Mouse (Mus musculus): ENCODE data around the gene Zer1. TPM values are rescaled to one million over a fixed set of nuclear protein-coding genes. Genes with fewer than 3 reads are reported as not detected.

The Zer1 gene
- polyA plus RNA-seq, 1 experiment from 2014 or later = 2.6 TPM

- Histone ChIP-seq H3K4me3 (ENCODE audit: low read depth, low read length) (peak overlapping the region; percentile 52), H3K9me3 (ENCODE audit: control insufficient read depth) (no peaks in the 10 kb centered on the region), H3K9ac (ENCODE audit: low read depth, low read length) (peak overlapping the region; percentile 64), H3K27ac (ENCODE audit: low read depth, low read length) (peak overlapping the region; percentile 90), H3K27me3 (replicated peaks; ENCODE audit: control insufficient read depth, insufficient read depth, low read length) (no peaks in the 10 kb centered on the region), H3K36me3 (ENCODE audit: control insufficient read depth, insufficient read depth) (no peaks in the 10 kb centered on the region), H3K4me1 (replicated peaks; ENCODE audit: control insufficient read depth, insufficient read depth, low read length) (peaks cover 11% of the 10 kb centered on the region; the same call in 1 of the 2 replicates), H3K4me2 (replicated peaks; ENCODE audit: low read depth) (peak overlapping the region; percentile 88)
- peak; percentile 53 for ATAC-seq
- under 1% methylated on average over 40 of the region's 40 CpGs for WGBS
- peak; percentile 28; the same call in 1 of the 2 replicates for TF ChIP-seq CTCF (IDR thresholded peaks at IDR 0.05; ENCODE audit: low read depth)
These were observed 61.9 kb downstream of the Zer1 start for GRCm38 (mm10) chr2:30062249-30063093.

- Histone ChIP-seq H3K9ac (ENCODE audit: low read depth, low read length) (peak overlapping the region; percentile 64), H3K27me3 (replicated peaks; ENCODE audit: control insufficient read depth, insufficient read depth, low read length) (no peaks in the 10 kb centered on the region), H3K4me2 (replicated peaks; ENCODE audit: low read depth) (peak overlapping the region; percentile 88), H3K27ac (ENCODE audit: low read depth, low read length) (peak overlapping the region; percentile 90), H3K4me3 (ENCODE audit: low read depth, low read length) (peak overlapping the region; percentile 52), H3K9me3 (ENCODE audit: control insufficient read depth) (no peaks in the 10 kb centered on the region), H3K36me3 (ENCODE audit: control insufficient read depth, insufficient read depth) (no peaks in the 10 kb centered on the region), H3K4me1 (replicated peaks; ENCODE audit: control insufficient read depth, insufficient read depth, low read length) (0 out of 2 replicates have a peak, but pooled peaks cover 10% of the 10 kb centered on the region)
- ATAC-seq = no peak
- 6% methylated on average over 36 of the region's 37 CpGs for WGBS
- TF ChIP-seq CTCF (IDR thresholded peaks at IDR 0.05; ENCODE audit: low read depth) = no peak
These were observed 62.9 kb downstream of the Zer1 start for GRCm38 (mm10) chr2:30061215-30062166.

GRCm38 (mm10) chr2:30058418-30058817 lies 66.0 kb downstream of the Zer1 start:
- no peak overlapping the region for H3K4me2 ChIP-seq (replicated peaks; ENCODE audit: low read depth)
- no peaks in the 10 kb centered on the region for H3K27me3 ChIP-seq (replicated peaks; ENCODE audit: control insufficient read depth, insufficient read depth, low read length)
- no peak overlapping the region for H3K9ac ChIP-seq (ENCODE audit: low read depth, low read length)
- no peaks in the 10 kb centered on the region for H3K9me3 ChIP-seq (ENCODE audit: control insufficient read depth)
- no peak overlapping the region for H3K27ac ChIP-seq (ENCODE audit: low read depth, low read length)
- H3K36me3 ChIP-seq (ENCODE audit: control insufficient read depth, insufficient read depth) = no peaks in the 10 kb centered on the region
- 63% methylated on average over 5 of the region's 5 CpGs for WGBS
- no peak for ATAC-seq
- TF ChIP-seq CTCF (IDR thresholded peaks at IDR 0.05; ENCODE audit: low read depth) = no peak
- no peak overlapping the region for H3K4me3 ChIP-seq (ENCODE audit: low read depth, low read length)
- no peaks in the 10 kb centered on the region for H3K4me1 ChIP-seq (replicated peaks; ENCODE audit: control insufficient read depth, insufficient read depth, low read length)

GRCm38 (mm10) chr2:30057223-30057904 lies 67.0 kb downstream of the Zer1 start, which contains the start of gene Set:
Gene Set (plus strand): TSS chr2:30057378.
- Histone ChIP-seq H3K9me3 (ENCODE audit: control insufficient read depth) (no peaks in the 10 kb centered on the region), H3K9ac (ENCODE audit: low read depth, low read length) (no peak within 1 kb of the TSS), H3K4me1 (replicated peaks; ENCODE audit: control insufficient read depth, insufficient read depth, low read length) (no peaks in the 10 kb centered on the region), H3K27me3 (replicated peaks; ENCODE audit: control insufficient read depth, insufficient read depth, low read length) (no peaks in the 10 kb centered on the region), H3K36me3 (ENCODE audit: control insufficient read depth, insufficient read depth) (no peaks in the 10 kb centered on the region), H3K27ac (ENCODE audit: low read depth, low read length) (no peak within 1 kb of the TSS), H3K4me2 (replicated peaks; ENCODE audit: low read depth) (no peak within 1 kb of the TSS), H3K4me3 (ENCODE audit: low read depth, low read length) (no peak within 1 kb of the TSS)
- WGBS = 43% methylated on average over 11 of the region's 12 CpGs
- ATAC-seq = peak; percentile 56
- TF ChIP-seq CTCF (IDR thresholded peaks at IDR 0.05; ENCODE audit: low read depth) = no peak

GRCm38 (mm10) chr2:30056736-30057135 lies 67.6 kb downstream of the Zer1 start:
- H3K4me1 ChIP-seq (replicated peaks; ENCODE audit: control insufficient read depth, insufficient read depth, low read length) = no peaks in the 10 kb centered on the region
- H3K9ac ChIP-seq (ENCODE audit: low read depth, low read length) = no peak overlapping the region
- H3K27me3 ChIP-seq (replicated peaks; ENCODE audit: control insufficient read depth, insufficient read depth, low read length) = no peaks in the 10 kb centered on the region
- H3K4me3 ChIP-seq (ENCODE audit: low read depth, low read length) = no peak overlapping the region
- H3K9me3 ChIP-seq (ENCODE audit: control insufficient read depth) = no peaks in the 10 kb centered on the region
- no peak for ATAC-seq
- no peak for TF ChIP-seq CTCF (IDR thresholded peaks at IDR 0.05; ENCODE audit: low read depth)
- H3K36me3 ChIP-seq (ENCODE audit: control insufficient read depth, insufficient read depth) = no peaks in the 10 kb centered on the region
- no peak overlapping the region for H3K27ac ChIP-seq (ENCODE audit: low read depth, low read length)
- no peak overlapping the region for H3K4me2 ChIP-seq (replicated peaks; ENCODE audit: low read depth)
- WGBS = 77% methylated on average over 3 of the region's 3 CpGs

Data from intestine, postnatal 0 days (tissue).